Mouse (Mus musculus) 3134 (cell line): ENCODE results near the gene Nell2.
"Not testable (repeated sequence)": the region's sequence is repeated elsewhere in the genome, so short reads cannot be mapped to it uniquely, and the experiment has no call there.

Experiments used
- DNase-seq: peaks from one replicate; pipeline ENCODE4 v3.0.0-alpha.2; 2011; ENCODE audit warnings: low spot score; ENCODE audit not compliant: insufficient read length; ENCODE audit errors: extremely low read depth

Nell2 gene

DNA sequence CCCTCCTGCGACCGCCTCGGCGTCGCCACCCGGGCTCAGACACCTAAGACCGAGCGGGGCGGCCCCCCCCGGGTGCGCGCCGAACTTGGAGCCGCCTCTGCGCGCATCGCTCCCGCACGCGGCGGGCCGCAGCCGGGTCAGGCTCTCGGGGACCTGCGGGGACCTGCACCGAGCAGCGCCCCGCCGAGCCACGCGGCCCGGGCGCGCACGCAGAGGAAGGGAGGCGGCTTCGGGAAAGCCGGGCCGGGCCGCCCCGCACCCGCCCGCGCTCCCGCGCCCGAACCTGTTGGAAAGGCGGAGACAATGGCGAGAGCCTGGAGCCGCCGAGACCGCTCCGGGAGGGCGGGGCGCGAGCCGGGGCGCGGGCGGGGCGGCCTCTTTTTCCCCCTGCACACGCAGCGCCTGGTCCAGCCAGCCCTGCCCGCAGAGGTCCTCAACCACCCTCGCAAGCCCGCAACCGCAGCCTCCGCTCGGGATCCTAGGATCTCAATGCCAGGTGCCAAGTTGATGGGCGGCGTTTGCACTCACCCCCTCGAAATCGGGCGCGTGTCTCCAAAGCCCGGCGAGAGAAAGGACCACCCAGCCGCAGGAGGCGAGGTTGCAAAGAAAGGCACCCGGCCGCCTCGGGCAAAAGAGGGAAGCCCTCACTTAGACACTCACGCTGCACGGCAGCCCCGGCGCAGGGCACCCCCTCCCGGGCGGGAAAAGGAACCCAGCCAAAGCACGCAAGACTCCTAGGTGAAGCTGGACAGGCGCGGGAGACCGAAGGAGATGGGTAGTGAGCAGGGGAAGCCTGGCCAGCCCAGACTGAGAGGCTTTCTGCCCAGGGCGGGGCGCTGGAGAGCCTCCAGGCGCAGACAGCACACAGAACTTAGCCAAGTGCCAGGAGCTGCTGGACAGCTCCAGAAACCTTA lies at the start of gene Nell2:
TSS of gene Nell2 (minus strand) at position 612 of the 914 bp plus-strand sequence.
- DNase-seq = peak; percentile 14

- DNase-seq = no peak
These were observed 46.3 kb upstream of the Nell2 start for GRCm38 (mm10) chr15:95574661-95575060.

GRCm38 (mm10) chr15:95569606-95570005 lies 41.2 kb upstream of the Nell2 start:
- DNase-seq = no peak

DNA sequence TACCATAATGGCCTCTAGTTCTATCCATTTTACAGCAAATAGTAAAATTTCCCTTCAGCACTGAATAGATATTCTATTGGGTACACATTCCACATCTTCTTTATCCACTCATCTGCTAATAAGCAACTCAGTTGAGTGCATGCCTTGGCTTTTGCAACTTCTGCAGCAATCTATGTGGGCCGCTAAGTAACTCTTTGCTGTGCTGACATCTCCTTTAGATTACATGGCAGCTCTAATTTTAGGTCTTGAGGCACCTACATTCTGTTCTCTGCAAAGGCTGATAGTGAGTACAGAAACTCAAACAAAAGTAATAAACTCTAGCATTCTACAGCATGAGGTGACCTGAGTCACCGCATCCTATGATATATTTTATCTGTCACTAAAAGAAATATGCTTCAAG lies 36.8 kb upstream of the Nell2 start:
- no peak for DNase-seq

GRCm38 (mm10) chr15:95561303-95561702 lies 32.9 kb upstream of the Nell2 start:
- DNase-seq = no peak

- DNase-seq = no peak
These were observed 21.7 kb upstream of the Nell2 start for GRCm38 (mm10) chr15:95550011-95550410.

- no peak for DNase-seq
These were observed 14.3 kb upstream of the Nell2 start for GRCm38 (mm10) chr15:95542632-95543031.

- DNase-seq = no peak
These were observed 8.4 kb upstream of the Nell2 start for GRCm38 (mm10) chr15:95536724-95537123.

DNA sequence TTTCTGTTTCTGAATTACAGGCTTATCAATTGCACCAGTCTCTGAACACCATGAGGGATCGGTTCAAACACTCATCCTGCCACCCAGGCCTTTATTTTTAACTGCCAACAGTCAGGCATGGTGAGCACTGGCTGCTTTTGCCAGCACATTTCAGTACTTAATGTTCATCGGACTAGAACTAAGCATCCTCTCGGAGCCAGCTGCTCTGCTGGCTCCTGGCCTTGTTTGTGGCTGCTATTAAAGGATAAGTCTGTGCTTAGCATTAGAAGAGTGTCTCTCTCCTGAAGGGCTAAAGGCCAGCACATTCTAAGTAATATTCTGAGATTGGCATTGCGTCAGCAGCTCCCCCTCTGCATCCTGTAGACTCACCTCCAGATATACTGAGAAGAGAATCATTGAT lies 7.9 kb upstream of the Nell2 start:
- no peak for DNase-seq

DNA sequence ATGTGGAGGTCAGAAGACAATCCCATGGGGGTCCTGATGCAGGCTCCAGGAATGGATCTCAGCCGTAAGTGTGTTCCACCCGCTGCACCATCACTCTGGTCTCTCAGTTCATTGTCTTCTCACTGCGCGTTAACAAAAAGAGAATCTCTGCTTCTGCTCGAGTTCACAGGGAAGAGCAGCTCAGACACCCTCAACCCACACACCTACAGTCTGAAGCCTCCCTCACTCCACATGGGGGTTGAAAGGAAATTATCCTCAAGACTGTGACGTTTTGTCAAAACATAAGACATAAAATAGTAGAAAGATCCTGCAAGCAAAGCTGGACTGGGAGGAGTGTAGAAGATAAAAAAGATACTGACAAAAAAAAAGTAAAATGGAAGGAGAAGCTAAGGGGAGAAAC lies 6.3 kb upstream of the Nell2 start:
- no peak for DNase-seq

- DNase-seq = no peak
These were observed 855 bp downstream of the Nell2 start for GRCm38 (mm10) chr15:95527461-95527947.

DNA sequence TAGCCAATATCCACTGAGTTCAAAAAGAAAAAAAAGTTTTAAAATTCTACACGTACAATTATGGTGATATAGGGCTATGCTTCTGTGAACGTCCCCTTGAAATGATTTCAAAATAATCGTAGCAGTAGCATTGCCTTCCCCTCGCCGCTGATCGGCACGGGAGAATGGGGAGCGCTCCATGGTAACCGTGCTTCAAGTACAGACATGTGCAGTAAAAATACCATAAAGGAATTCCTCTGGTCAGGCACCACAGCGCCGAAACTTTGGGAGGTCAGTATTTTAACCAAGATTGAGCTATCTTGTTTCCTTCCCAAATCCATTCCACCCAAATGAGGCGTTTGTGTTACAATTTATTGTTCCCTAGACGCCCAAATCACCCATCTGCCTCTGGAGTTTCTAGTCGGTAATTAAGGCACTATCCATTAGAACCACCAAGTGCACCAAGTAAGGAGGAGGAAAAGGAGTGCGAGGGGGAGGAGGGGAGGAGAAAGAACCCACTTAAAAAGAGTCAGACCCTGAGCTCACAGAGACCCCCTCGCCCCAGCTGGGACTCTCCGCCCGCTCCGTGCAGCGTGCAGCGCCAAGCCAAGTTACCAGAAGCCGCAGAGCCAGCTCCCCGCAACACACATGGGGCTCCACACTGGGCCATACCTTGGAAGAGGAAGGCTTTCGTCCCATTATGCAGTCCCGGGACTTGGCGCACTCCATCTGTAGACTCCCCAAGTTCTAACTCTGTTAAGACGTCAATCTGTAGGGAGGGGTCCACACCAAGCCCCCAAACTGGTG lies 1.5 kb downstream of the Nell2 start:
- no peak for DNase-seq

- DNase-seq = no peak
These were observed 2.4 kb downstream of the Nell2 start for GRCm38 (mm10) chr15:95525997-95526396.

GRCm38 (mm10) chr15:95518204-95518603 lies 10.2 kb downstream of the Nell2 start:
- no peak for DNase-seq

- DNase-seq = not testable (repeated sequence)
These were observed 15.1 kb downstream of the Nell2 start for GRCm38 (mm10) chr15:95513306-95513705.

GRCm38 (mm10) chr15:95495666-95496065 lies 32.7 kb downstream of the Nell2 start:
- no peak for DNase-seq

GRCm38 (mm10) chr15:95495193-95495592 lies 33.2 kb downstream of the Nell2 start:
- DNase-seq = no peak

GRCm38 (mm10) chr15:95492201-95492600 lies 36.2 kb downstream of the Nell2 start:
- no peak for DNase-seq

- DNase-seq = no peak
These were observed 39.2 kb downstream of the Nell2 start for GRCm38 (mm10) chr15:95489174-95489573.

- no peak for DNase-seq
These were observed 40.4 kb downstream of the Nell2 start for GRCm38 (mm10) chr15:95487961-95488360.

DNA sequence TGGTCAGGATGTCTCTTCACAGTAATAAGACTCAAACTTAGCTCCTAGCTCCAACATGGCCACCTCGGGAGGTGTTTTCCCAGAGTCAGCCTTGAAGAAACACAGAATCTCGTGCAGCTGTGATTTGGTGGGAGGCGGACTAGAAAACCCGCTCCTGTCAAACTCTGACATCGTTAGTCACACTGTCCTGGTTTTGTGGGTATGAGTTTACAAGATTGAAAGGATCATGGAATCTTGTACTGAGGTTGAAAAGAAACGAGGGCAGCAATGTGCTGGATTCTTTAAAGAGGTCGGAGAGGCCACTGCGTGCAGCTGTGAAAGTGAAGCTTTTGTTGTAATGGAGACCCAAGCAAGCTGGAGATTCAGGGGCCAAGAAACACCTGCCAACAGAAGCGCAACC lies 46.4 kb downstream of the Nell2 start:
- DNase-seq = no peak

DNA sequence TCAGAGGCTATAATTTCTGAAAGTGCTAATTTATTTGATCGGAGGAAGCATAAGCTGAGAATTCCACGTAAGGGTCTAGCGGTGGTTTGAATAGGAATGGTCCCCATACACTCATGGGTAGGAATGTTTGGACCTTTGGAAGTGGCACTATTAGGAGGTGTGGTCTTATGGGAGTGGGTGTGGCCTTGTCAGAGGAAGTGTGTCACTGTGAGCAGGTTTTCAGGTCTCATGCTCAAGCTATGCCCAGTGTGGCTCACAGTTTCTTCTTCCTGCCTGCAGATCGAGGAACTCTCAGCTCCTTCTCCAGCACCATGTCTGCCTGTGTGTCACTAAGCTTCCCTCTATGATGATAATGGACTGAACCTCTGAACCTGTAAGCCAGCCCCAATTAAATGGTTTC lies 46.8 kb downstream of the Nell2 start:
- no peak for DNase-seq
